Mouse (Mus musculus) thymus, adult 2 months (tissue): ENCODE results near the gene Abhd6. TPM values are rescaled to one million over a fixed set of nuclear protein-coding genes. Genes with fewer than 3 reads are reported as not detected.

ENCODE experiments used
- DNase-seq: peaks from one replicate; pipeline ENCODE4 v3.0.0; 2021
- H3K27ac ChIP-seq: fragments of 200-500 bp; 2 replicates; pipeline ENCODE4 v1.5.1; 2012; ENCODE audit warnings: low read length, control low read depth; ENCODE audit not compliant: control insufficient read depth, insufficient read depth
- H3K27me3 ChIP-seq: fragments of 200-500 bp; 2 replicates; pipeline ENCODE4 v1.6.1; 2012; ENCODE audit warnings: mild to moderate bottlenecking, low read length, moderate library complexity, mixed read lengths; ENCODE audit not compliant: control insufficient read depth, insufficient read depth
- H3K36me3 ChIP-seq: fragments of 200-500 bp; 2 replicates; pipeline ENCODE4 v1.6.1; 2012; ENCODE audit warnings: mild to moderate bottlenecking, low read length, moderate library complexity; ENCODE audit not compliant: control insufficient read depth, insufficient read depth
- H3K4me1 ChIP-seq: fragments of 200-500 bp; replicated peaks from 2 replicates; pipeline ENCODE4 v1.6.1; 2012; ENCODE audit warnings: low read length; ENCODE audit not compliant: control insufficient read depth, insufficient read depth
- H3K4me3 ChIP-seq: fragments of 200-500 bp; 2 replicates; pipeline ENCODE4 v1.5.1; 2012; ENCODE audit warnings: mild to moderate bottlenecking, low read length, control low read depth, moderate library complexity; ENCODE audit not compliant: control insufficient read depth, insufficient read depth
- CTCF ChIP-seq: fragments of 200-500 bp; IDR thresholded peaks from 2 replicates; pipeline ENCODE4 v1.5.1; 2012; ENCODE audit warnings: mild to moderate bottlenecking, control low read depth, low read length, moderate library complexity, borderline replicate concordance; ENCODE audit not compliant: control insufficient read depth, poor library complexity, insufficient read depth; ENCODE audit errors: extremely low read depth
- POLR2A ChIP-seq: fragments of 200-500 bp; IDR thresholded peaks from 2 replicates; pipeline ENCODE4 v1.6.1; 2012; ENCODE audit warnings: mild to moderate bottlenecking, low read length, control low read depth, moderate library complexity; ENCODE audit not compliant: control insufficient read depth, poor library complexity, insufficient read depth; ENCODE audit errors: extremely low read depth
- WGBS: fragments of 180-500 bp; shearing (Covaris S2); methylation state at CpG from one replicate; pipeline ENCODE4 v1.1.7; 2018; 5-methylcytosine and 5-hydroxymethylcytosine counted together
- polyA plus RNA-seq: library from polyadenylated mRNA; depleted of rRNA; stranded (reverse); fragments of >200 nt; gene quantifications from 2 replicates; pipeline ENCODE4 v1.2.3, GENCODE M21; 2012

Abhd6 gene
- polyA plus RNA-seq, 1 experiment, result 18.1 TPM

DNA sequence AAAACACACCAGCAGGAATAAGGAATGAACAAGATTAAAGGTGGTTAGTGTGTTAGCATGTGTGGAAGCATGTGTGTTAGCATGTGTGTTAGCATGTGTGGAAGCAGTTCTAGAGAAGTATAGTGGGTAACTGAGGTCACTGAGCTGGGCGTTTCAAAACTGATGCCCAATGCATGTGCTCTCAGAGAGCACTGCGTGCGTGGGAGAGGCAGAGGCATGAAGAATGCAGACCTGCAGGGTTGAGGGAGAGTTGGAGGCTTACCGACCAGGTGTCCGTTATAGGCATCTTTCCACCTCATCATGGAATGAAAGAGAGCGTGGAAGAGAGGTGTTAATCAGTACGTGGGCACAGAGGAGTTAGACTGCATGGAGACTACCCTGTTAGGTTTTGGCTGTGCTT lies 17.8 kb downstream of the Abhd6 start:
- DNase-seq, result no peak
- Histone ChIP-seq H3K4me1 (no peaks in the 10 kb centered on the region), H3K27me3 (no peaks in the 10 kb centered on the region), H3K36me3 (no peaks in the 10 kb centered on the region), H3K4me3 (no peak overlapping the region), H3K27ac (no peak overlapping the region)
- TF ChIP-seq CTCF, result no peak
- TF ChIP-seq POLR2A, result no peak
- 96% methylated on average over 7 of the region's 7 CpGs for WGBS

DNA sequence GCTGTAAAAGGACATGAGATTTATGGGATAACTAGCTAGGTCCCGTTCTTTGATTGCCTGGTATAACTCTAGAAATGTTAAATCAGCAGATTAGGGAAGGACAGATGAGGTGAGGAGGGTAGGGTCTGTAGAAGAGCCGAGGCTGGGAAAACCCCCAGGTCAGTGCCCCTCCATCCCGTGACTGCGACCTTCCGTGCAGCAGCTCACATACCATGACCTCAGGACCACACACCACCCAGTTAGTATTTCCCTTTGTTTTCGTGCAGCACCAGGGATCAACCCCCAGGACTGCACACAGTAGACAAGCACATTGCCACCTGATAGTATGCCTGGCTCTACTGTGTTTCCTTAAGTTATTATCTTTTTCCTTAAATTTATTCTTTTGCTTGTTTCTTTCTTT lies 21.8 kb downstream of the Abhd6 start:
- no peaks in the 10 kb centered on the region for H3K4me1 ChIP-seq
- H3K27ac ChIP-seq, result no peak overlapping the region
- H3K4me3 ChIP-seq, result no peak overlapping the region
- 93% methylated on average over 6 of the region's 6 CpGs for WGBS
- no peaks in the 10 kb centered on the region for H3K36me3 ChIP-seq
- TF ChIP-seq CTCF, result no peak
- no peak for TF ChIP-seq POLR2A
- H3K27me3 ChIP-seq, result no peaks in the 10 kb centered on the region
- DNase-seq, result no peak

DNA sequence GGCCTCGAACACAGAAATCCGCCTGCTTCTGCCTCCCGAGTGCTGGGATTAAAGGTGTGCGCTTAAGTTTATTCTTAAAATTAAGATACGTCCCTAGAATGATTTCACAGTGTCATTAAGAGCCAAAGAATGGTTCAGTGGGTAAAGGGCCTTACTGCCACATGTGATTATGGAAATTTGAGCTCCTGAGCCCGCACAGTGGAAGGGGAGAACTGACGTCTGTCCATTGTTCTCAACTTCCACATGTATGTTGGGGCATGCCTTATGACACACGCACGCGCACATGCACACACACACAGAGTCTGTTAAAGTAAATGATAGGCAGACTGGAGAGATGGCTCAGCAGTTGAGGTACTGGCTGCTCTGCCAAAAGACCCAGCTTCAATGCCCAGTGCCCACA lies 22.2 kb downstream of the Abhd6 start:
- 95% methylated on average over 10 of the region's 10 CpGs for WGBS
- Histone ChIP-seq H3K27me3 (no peaks in the 10 kb centered on the region), H3K36me3 (no peaks in the 10 kb centered on the region), H3K4me1 (no peaks in the 10 kb centered on the region), H3K27ac (no peak overlapping the region), H3K4me3 (no peak overlapping the region)
- TF ChIP-seq POLR2A (no peak), CTCF (no peak)
- no peak for DNase-seq

DNA sequence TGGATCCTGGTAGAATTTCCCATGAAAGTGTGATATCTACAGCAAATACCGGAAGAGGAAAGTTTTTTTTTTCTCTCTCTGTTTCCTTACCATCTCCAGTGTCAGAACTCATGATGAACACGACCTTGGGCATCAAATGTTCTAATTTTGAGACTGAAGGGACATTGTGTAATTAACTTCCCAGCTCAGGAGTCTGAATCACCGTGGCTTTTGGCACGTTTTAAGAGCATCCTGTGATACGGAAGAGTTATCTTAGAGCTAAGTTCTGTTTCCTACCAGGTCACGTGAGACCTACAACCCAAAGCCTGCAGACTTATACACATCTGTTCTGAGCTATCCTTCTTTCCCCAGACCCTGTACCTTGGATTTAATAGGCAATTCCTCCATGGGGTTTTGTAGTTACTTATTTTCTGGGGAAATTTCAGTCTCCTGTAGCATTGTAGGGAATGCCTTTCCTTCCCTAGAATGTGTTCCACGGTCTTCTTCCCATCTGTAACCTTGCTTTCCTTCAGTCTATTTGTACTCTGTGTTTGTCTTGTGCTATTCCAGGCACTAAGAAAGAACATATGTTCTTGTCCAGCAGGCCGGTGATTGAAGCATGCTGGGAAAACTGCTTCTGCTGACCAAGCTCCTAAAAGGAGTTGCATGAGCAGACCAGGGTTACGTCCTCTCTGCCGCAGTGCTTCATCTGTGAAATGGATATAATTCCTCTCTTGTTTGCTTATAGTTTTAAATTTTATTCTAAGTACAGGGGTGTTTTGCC lies 24.2 kb downstream of the Abhd6 start:
- H3K4me1 ChIP-seq, result no peaks in the 10 kb centered on the region
- no peak overlapping the region for H3K27ac ChIP-seq
- no peaks in the 10 kb centered on the region for H3K36me3 ChIP-seq
- 84% methylated on average over 10 of the region's 10 CpGs for WGBS
- H3K27me3 ChIP-seq, result no peaks in the 10 kb centered on the region
- TF ChIP-seq CTCF (no peak), POLR2A (no peak)
- no peak overlapping the region for H3K4me3 ChIP-seq
- DNase-seq, result no peak

DNA sequence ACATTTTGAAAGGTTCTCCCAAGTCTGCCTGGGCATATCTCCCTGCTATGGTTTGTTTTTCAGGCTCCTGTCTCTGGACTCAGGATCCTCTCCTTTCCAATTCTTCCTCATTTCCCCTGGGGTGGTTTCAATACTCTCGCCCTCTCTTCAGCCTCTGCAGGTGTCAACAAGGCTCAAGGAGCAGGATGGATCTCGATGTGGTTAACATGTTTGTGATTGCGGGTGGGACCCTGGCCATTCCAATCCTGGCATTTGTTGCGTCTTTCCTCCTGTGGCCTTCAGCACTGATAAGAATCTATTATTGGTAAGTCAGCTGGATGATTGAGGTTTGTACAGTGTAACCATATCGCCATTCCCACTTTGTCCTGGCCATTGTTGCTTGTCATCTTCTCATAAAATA lies 25.4 kb downstream of the Abhd6 start:
- Histone ChIP-seq H3K36me3 (no peaks in the 10 kb centered on the region), H3K27ac (no peak overlapping the region), H3K4me1 (no peaks in the 10 kb centered on the region), H3K27me3 (no peaks in the 10 kb centered on the region), H3K4me3 (no peak overlapping the region)
- no peak for DNase-seq
- TF ChIP-seq POLR2A, result no peak
- no peak for TF ChIP-seq CTCF
- WGBS, result 92% methylated on average over 5 of the region's 5 CpGs

DNA sequence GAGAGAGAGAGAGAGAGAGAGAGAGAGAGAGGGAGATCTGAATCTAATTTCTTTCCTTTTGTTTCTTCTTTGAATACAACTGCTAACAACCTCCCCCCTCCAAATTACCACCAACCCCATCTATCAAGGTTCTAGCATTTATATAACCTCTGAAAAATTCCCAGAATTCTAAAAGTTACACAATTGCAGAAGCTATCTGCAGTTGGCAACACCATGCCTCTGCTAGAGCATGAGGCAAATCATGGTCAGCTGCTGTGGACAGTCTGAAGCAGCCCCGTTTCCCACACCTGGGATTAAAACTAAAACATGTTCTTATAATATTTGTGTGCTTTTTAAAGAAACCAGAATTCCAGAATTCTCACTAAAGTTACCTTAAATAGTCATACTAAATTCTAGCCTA lies 27.1 kb downstream of the Abhd6 start:
- no peaks in the 10 kb centered on the region for H3K36me3 ChIP-seq
- no peaks in the 10 kb centered on the region for H3K27me3 ChIP-seq
- H3K4me3 ChIP-seq, result no peak overlapping the region
- DNase-seq, result no peak
- no peak overlapping the region for H3K27ac ChIP-seq
- no peaks in the 10 kb centered on the region for H3K4me1 ChIP-seq
- 98% methylated on average over 1 of the region's 1 CpGs for WGBS
- no peak for TF ChIP-seq CTCF
- TF ChIP-seq POLR2A, result no peak

DNA sequence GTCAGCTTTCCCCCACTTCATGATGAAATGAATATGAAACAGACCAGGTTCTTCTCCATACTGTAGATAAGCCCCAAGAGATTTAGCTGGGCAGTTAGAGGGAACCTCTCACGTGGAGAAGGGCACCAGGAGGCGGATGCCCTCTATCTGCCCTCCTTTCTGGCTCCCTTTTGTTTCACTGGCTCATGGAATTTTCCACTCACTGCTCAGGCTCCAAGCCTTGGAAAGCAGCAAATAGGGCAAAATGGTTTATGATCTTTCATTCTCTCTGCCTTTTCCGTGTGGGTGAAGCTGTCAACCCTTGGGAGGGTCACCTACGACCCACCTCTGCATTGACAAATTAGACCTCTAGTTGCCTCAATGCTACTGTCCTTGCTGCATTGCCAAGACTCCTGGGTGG lies 27.8 kb downstream of the Abhd6 start:
- H3K36me3 ChIP-seq, result no peaks in the 10 kb centered on the region
- H3K4me3 ChIP-seq, result no peak overlapping the region
- H3K27me3 ChIP-seq, result no peaks in the 10 kb centered on the region
- 90% methylated on average over 4 of the region's 4 CpGs for WGBS
- no peak for DNase-seq
- H3K4me1 ChIP-seq, result no peaks in the 10 kb centered on the region
- TF ChIP-seq POLR2A (no peak), CTCF (no peak)
- no peak overlapping the region for H3K27ac ChIP-seq
